Mouse (Mus musculus) kidney, embryonic 16.5 days (tissue): ENCODE measurements around the gene Sds. TPM values are rescaled to one million over a fixed set of nuclear protein-coding genes. Genes with fewer than 3 reads are reported as not detected.

Experiments used
- ATAC-seq: fragments of 200-750 bp; cut with Nextera tagmentation; 2 replicates; pipeline ENCODE4 v1.8.0; 2017; ENCODE audit warnings: moderate TSS enrichment; ENCODE audit not compliant: low FRiP score, low TSS enrichment
- H3K27ac ChIP-seq: fragments of 300-500 bp; sonication (generic); 2 replicates; pipeline ENCODE4 v1.5.1; 2014; ENCODE audit warnings: low read length
- H3K27me3 ChIP-seq: fragments of 300-500 bp; sonication (generic); 2 replicates; pipeline ENCODE4 v1.6.1; 2014; ENCODE audit warnings: low read length, control low read depth, mixed read lengths; ENCODE audit not compliant: insufficient read depth
- H3K36me3 ChIP-seq: fragments of 300-500 bp; sonication (generic); 2 replicates; pipeline ENCODE4 v1.6.1; 2014; ENCODE audit warnings: low read length, control low read depth, mixed read lengths; ENCODE audit not compliant: insufficient read depth
- H3K4me1 ChIP-seq: fragments of 300-500 bp; sonication (generic); 2 replicates; pipeline ENCODE4 v1.6.1; 2014; ENCODE audit warnings: low read length, control low read depth, mixed read lengths; ENCODE audit not compliant: insufficient read depth
- H3K4me2 ChIP-seq: fragments of 300-500 bp; sonication (generic); replicated peaks from 2 replicates; pipeline ENCODE4 v1.6.1; 2014; ENCODE audit warnings: low read depth, low read length
- H3K4me3 ChIP-seq: fragments of 300-500 bp; sonication (generic); 2 replicates; pipeline ENCODE4 v1.5.1; 2014; ENCODE audit warnings: mild to moderate bottlenecking, low read length
- H3K9ac ChIP-seq: fragments of 300-500 bp; sonication (generic); replicated peaks from 2 replicates; pipeline ENCODE4 v1.6.1; 2014; ENCODE audit warnings: low read length
- H3K9me3 ChIP-seq: fragments of 300-500 bp; sonication (generic); 2 replicates; pipeline ENCODE4 v1.6.1; 2016; ENCODE audit warnings: low read length, control low read depth
- WGBS: fragments of 180-500 bp; shearing (Covaris S2); extraction: QIAGEN DNeasy Blood & Tissue Kit; methylation state at CpG from one replicate; pipeline ENCODE4 v1.1.7; 2014; 5-methylcytosine and 5-hydroxymethylcytosine counted together
- polyA plus RNA-seq: library from polyadenylated mRNA; unstranded; fragments of >200 nt; fragmentation: Nextera tagmentation; extraction: Ambion mirVana; gene quantifications from 2 replicates; pipeline ENCODE4 v1.2.1, GENCODE M21; 2015

Gene Sds
- polyA plus RNA-seq, 1 experiment from 2014 or later: not detected

DNA sequence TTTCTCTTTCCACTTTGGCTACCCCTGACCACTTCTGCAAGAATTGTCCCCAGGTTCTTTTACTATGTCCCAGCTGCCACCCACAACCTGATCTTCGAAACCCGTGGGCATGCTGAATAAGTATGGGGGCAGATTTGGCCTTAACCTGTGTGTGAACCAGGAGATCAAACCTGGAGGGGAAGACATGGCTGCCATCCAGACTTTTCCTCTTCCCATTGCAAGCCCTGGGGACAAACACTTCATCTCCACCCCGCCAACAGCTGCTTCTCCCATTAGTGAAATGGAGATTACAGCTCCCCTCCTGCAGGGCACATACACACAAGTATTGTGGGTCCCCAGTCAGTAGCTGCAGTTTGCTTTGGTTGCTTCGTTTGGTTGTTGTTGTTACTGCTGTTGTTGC lies 31.0 kb downstream of the Sds start:
- ATAC-seq: no peak
- Histone ChIP-seq H3K27ac (no peak overlapping the region), H3K27me3 (no peaks in the 10 kb centered on the region), H3K4me3 (no peak overlapping the region), H3K9me3 (peaks cover 2% of the 10 kb centered on the region; the same call in 1 of the 2 replicates), H3K9ac (no peak overlapping the region), H3K4me1 (peaks cover 14% of the 10 kb centered on the region), H3K36me3 (no peaks in the 10 kb centered on the region), H3K4me2 (no peak overlapping the region)
- WGBS: 57% methylated on average over 4 of the region's 4 CpGs

DNA sequence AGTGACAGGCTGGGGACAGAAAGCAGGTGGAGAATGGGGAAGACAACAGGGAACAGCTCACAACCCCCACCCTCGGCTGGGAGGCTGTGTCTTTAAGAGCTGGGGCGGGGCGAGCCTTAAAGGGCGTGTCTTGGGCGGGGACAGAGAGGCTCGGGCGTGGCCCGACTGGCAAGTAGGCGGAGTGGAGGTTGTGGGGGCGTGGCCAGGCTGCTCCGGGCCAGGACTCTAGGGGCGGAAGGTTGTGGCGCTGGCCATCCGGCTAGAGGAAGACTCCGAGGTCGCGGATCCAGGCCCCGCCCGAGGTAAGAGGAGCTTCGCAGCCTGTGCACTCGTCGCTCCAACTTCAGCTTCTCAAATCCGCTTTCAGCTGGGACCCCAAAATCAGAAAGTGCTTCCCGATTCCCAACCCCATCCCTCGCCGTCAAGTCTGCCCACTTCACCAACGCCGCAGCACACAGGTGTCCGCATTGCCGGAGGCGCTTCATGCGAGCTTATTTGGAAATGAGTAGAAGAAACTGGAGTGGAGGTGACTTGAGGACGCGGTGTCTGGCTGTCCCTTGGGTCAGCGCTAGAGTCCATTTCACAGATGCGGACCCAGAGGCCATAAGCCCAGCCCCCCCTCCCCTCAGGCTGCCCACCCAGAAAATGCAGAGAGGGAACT lies 34.8 kb downstream of the Sds start, which contains the start of gene Slc8b1:
TSS of gene Slc8b1 (plus strand) at position 187 of the 661 bp plus-strand sequence.
- Histone ChIP-seq H3K9ac (peak within 1 kb of the TSS; percentile 64), H3K4me1 (peaks cover 41% of the 10 kb centered on the region), H3K9me3 (peaks cover 2% of the 10 kb centered on the region; the same call in 1 of the 2 replicates), H3K4me3 (peak within 1 kb of the TSS; percentile 62), H3K4me2 (peak within 1 kb of the TSS; percentile 72), H3K36me3 (no peaks in the 10 kb centered on the region), H3K27me3 (no peaks in the 10 kb centered on the region), H3K27ac (no peak within 1 kb of the TSS)
- ATAC-seq: peak; percentile 93
- WGBS: under 1% methylated on average over 36 of the region's 36 CpGs

DNA sequence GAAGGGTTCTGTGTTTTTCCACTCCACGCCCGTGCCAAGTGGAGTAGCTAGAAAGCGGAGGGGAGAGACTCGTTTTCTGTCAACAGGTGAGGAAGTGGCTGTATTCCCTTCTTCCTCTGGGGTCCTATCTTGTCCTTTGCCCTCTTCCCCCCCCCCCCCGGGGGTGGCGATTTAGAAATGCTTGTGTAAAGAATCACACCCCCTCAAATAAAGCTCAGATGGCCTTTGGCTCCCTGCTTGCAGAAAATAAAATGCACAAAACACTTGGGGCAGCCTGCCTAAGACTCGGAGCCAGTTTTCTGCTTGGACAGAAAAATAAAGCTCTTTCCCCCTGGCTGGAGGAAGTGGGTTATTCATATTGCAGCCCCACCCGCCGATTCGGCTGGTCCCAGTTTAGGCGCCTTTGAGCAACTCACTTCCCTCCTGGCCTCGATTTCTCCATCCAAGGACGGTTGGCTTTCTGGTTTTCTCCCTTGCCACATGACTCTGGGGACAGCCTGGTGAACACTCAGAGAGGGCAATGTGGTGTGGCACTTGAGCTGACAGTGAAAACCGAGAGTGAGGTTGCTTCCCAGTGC lies 35.4 kb downstream of the Sds start:
- Histone ChIP-seq H3K4me3 (peak overlapping the region; percentile 62), H3K4me1 (peaks cover 44% of the 10 kb centered on the region), H3K27me3 (no peaks in the 10 kb centered on the region), H3K36me3 (no peaks in the 10 kb centered on the region), H3K4me2 (peak overlapping the region; percentile 72), H3K9me3 (peaks cover 2% of the 10 kb centered on the region; the same call in 1 of the 2 replicates), H3K9ac (peak overlapping the region; percentile 64; the same call in 1 of the 2 replicates), H3K27ac (no peak overlapping the region)
- 27% methylated on average over 14 of the region's 14 CpGs for WGBS
- no peak for ATAC-seq

DNA sequence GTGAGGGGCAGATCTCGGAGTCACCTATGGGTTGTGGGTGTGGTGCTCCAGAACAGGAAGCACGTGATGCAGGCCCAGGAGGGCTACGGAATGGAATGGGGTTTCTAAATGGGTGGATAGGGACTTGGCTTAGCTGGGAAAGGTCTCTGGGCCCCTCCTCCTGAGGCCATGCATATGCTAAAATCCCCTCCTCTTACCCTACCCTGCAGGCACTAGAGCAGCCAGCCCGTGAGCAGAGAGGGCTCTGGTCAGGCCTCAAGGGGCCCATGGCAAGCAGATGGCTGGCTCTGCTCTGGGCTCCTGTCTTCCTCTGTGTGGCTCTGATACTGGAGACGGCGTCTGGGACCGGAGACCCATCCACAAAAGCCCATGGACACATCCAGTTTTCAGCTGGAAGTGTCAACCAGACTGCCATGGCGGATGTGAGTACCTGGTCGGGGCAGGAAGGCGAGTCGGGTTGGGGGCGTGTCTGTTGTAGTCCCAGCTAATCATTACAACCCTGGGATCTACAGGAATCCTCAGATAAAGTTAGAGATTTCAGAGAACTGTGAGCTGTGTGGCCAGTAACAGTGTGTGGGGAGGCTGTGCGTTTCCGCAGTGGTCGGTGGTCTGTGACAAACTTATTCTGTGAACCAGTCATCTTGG lies 36.7 kb downstream of the Sds start:
- Histone ChIP-seq H3K36me3 (no peaks in the 10 kb centered on the region), H3K27me3 (no peaks in the 10 kb centered on the region), H3K9ac (0 out of 2 replicates have a peak overlapping the region, but pooled peaks have one; percentile 3), H3K4me1 (peaks cover 44% of the 10 kb centered on the region), H3K27ac (peak overlapping the region; percentile 59), H3K9me3 (peaks cover 2% of the 10 kb centered on the region; the same call in 1 of the 2 replicates), H3K4me3 (no peak overlapping the region), H3K4me2 (peak overlapping the region; percentile 7)
- peak; percentile 10; the same call in 1 of the 2 replicates for ATAC-seq
- 42% methylated on average over 15 of the region's 15 CpGs for WGBS

DNA sequence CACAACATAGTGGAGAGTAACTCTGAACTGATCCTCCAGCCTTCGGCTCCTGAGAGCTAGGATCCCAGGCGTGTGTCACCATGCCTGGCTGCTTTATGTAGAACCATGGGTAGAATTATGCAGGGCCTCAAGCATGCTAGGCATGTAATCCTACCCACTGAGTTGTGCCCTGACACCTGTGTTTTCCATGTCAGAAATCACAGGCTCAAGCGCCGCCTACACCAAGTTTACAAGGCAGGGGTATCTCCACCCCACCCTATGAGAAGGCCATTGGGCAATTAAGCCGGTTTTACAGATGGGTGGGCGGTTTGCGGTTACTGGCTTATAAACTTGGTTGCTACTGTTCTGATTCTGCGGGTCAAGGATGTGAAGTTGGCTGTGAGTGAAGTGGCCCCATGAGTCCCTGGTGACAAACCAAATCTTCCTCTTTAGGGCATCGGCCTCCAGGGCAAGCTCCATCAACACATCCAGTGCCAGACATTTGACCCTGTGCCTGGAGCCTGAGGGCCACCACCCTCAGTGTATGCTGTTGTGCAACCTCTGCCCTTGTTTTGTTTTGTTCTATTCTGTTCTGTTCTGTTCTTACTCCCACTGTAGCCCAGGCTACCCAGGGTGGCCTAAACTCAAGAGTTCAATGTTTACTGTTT lies 37.8 kb downstream of the Sds start:
- Histone ChIP-seq H3K27me3 (no peaks in the 10 kb centered on the region), H3K4me1 (peaks cover 44% of the 10 kb centered on the region), H3K36me3 (no peaks in the 10 kb centered on the region), H3K9me3 (peaks cover 2% of the 10 kb centered on the region; the same call in 1 of the 2 replicates), H3K4me2 (no peak overlapping the region), H3K4me3 (no peak overlapping the region), H3K9ac (0 out of 2 replicates have a peak overlapping the region, but pooled peaks have one; percentile 19), H3K27ac (peak overlapping the region; percentile 59)
- WGBS: 56% methylated on average over 9 of the region's 9 CpGs
- no peak for ATAC-seq

DNA sequence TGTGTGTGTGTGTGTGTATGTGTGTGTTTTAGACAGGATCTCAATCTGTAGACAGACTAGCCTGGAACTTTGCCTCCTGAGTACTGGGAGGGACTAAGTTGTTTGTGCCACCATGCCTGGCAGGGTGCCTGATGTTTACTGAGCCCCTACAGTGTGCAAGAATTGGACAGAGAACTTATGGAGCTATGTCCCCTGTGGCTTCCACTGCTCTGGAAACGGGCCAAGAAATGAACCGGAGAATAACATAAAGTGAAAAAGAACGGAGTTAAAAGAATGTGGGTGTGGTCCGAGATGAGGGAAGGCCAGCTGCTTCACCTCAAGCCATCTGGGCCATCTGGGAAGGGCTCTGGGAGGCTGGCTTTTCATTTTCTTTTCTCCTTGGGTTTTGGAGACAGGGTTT lies 38.4 kb downstream of the Sds start:
- no peak overlapping the region for H3K4me2 ChIP-seq
- peak overlapping the region; percentile 59; the same call in 1 of the 2 replicates for H3K27ac ChIP-seq
- H3K27me3 ChIP-seq: no peaks in the 10 kb centered on the region
- no peaks in the 10 kb centered on the region for H3K9me3 ChIP-seq
- H3K4me1 ChIP-seq: peaks cover 44% of the 10 kb centered on the region
- ATAC-seq: 0 out of 2 replicates have a peak, but pooled peaks have one; percentile 4
- H3K36me3 ChIP-seq: no peaks in the 10 kb centered on the region
- no peak overlapping the region for H3K9ac ChIP-seq
- 7% methylated on average over 4 of the region's 4 CpGs for WGBS
- H3K4me3 ChIP-seq: no peak overlapping the region

DNA sequence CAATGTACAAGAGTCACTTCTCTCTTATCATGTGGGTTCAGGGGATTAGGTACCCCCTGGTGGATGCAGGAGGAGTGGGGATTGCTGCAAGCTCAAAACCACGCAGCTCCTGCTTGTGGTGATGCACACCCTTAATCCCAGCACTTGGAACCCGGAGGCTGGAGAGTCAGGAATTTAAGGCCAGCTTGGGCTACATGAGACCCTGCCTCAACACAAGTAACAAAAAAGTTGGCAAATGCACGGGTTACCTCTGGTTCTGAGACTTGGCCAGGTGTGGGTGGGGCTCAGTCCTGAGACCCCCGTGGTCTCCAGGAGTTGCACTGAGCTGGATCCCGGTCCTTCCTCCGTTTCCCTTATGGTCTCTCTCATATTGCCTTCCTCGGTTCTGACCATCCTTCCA lies 39.1 kb downstream of the Sds start:
- Histone ChIP-seq H3K4me3 (no peak overlapping the region), H3K27ac (peak overlapping the region; percentile 59; the same call in 1 of the 2 replicates), H3K4me2 (no peak overlapping the region), H3K4me1 (peaks cover 44% of the 10 kb centered on the region), H3K27me3 (no peaks in the 10 kb centered on the region), H3K9ac (no peak overlapping the region), H3K36me3 (no peaks in the 10 kb centered on the region), H3K9me3 (no peaks in the 10 kb centered on the region)
- WGBS: 83% methylated on average over 7 of the region's 7 CpGs
- ATAC-seq: no peak

DNA sequence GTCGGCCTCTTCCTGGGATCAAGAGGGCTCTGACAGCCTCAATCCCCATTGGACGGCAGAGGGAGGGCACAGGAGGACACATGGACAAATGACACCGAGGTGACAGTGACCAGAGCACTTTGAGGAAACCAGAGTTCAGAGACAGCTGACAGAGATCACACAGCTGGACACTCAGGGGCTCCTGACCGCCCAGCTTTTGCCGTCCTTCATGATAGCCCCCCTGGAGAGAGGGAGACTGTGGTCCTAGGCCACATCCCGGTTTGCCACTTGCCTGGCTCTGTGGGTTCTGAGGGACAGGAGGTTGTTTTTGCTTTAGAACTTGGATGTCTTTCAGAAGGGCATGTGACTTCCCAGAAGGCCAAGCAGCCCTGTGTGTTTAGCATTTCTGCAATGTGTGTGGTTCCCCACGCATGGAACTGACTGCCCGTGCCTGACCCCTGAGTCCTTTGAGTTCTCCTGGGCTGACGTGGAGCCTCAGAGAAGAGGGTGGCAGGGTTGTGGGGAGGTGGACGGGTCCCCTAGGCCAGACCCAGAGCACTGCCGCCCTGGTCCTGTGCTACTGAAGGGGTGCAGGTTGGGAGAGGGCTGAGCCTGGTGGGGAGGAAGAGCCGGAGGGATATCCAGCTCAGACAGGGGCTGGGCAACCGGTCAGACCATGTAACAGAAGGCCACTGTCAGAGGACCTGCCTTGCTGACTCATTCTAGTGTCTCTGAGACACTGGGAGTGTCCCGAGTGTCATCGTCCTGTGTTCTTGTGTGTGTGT lies 40.1 kb downstream of the Sds start:
- WGBS: 42% methylated on average over 15 of the region's 15 CpGs

DNA sequence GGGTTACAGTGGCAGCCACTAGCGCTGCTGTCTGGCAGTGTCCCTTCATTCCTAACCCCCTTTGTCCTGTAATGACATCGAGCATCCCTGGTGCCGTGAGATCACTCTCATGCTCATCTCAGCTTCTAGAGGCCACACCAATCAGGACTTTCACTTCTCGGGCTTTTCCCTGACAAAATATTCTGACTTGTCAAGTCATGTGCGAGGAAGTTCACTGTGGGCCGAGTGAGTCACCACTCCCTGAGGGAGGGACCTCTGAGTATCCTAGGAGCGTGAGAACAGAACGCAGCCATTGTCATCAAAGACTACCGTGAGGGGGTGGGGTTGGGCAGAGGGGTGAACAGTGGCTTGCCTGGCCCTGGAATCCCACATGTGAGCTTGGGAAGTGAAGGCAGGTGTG lies 41.2 kb downstream of the Sds start:
- H3K9me3 ChIP-seq: no peaks in the 10 kb centered on the region
- no peak for ATAC-seq
- H3K4me2 ChIP-seq: no peak overlapping the region
- H3K4me1 ChIP-seq: peaks cover 35% of the 10 kb centered on the region
- H3K4me3 ChIP-seq: no peak overlapping the region
- peaks cover 6% of the 10 kb centered on the region; the same call in 1 of the 2 replicates for H3K36me3 ChIP-seq
- no peak overlapping the region for H3K27ac ChIP-seq
- no peaks in the 10 kb centered on the region for H3K27me3 ChIP-seq
- 54% methylated on average over 9 of the region's 9 CpGs for WGBS
- H3K9ac ChIP-seq: no peak overlapping the region

More for the DNA sequence above, 40.1 kb downstream of the Sds start:
- no peaks in the 10 kb centered on the region for H3K36me3 ChIP-seq
- no peaks in the 10 kb centered on the region for H3K9me3 ChIP-seq
- H3K4me3 ChIP-seq: no peak overlapping the region
- peak overlapping the region; percentile 62; the same call in 1 of the 2 replicates for H3K27ac ChIP-seq
- H3K4me2 ChIP-seq: no peak overlapping the region
- 0 out of 2 replicates have a peak, but pooled peaks have one; percentile 10 for ATAC-seq
- H3K9ac ChIP-seq: no peak overlapping the region
- H3K27me3 ChIP-seq: no peaks in the 10 kb centered on the region
- peaks cover 42% of the 10 kb centered on the region for H3K4me1 ChIP-seq
